Mouse (Mus musculus): ENCODE measurements around the gene Pfdn6. TPM values are rescaled to one million over a fixed set of nuclear protein-coding genes. Genes with fewer than 3 reads are reported as not detected.

The Pfdn6 gene
- polyA plus RNA-seq, 1 experiment, result 29.8 TPM

DNA sequence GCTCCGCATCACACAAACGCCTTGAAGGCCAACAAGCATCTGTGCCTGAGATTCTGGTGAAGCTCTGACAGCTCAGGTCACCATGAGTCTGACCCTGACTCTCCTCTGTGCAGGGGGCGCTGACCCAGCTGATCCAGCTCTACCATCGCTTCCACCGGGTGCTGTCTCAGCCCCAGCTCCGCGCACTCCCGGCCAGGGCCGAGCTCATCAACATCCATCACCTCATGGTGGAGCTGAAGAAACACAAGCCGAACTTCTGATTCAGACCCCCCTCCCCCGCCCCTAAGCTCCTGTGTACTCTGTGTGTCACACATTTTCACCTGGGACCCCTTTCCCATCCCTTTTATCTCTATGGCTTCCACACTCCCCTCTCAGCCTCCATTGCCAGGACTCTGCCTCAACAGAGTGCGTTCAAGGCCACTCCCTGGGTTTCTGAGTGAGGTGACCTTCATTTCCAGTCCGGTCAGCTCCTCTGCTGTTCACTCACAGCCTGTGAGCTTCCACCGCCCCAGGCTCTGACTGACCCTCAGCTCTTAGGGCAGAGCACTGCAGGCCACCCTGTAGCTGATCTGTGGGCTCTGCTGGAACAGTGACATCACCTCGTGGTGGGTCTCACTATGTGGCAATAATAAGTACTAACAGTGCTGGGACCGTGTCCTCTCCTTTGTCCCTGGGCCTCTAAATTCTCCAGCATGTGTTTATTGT, 25.9 kb upstream of the Pfdn6 start:
- Histone ChIP-seq H3K36me3 (ENCODE audit: control insufficient read depth, insufficient read depth, low read length) (peaks cover 22% of the 10 kb centered on the region), H3K4me1 (replicated peaks; ENCODE audit: control insufficient read depth, insufficient read depth, low read length) (no peaks in the 10 kb centered on the region), H3K4me3 (ENCODE audit: control insufficient read depth, insufficient read depth, low read length) (no peak overlapping the region), H3K27ac (ENCODE audit: control insufficient read depth, insufficient read depth, low read length) (no peak overlapping the region), H3K27me3 (ENCODE audit: control insufficient read depth, insufficient read depth, low read length) (no peaks in the 10 kb centered on the region)
- WGBS, result 97% methylated on average over 16 of the region's 16 CpGs
- TF ChIP-seq CTCF (IDR thresholded peaks at IDR 0.05; ENCODE audit: borderline replicate concordance, control insufficient read depth, extremely low read depth, insufficient read depth, low read length, poor library complexity), result no peak
- TF ChIP-seq POLR2A (IDR thresholded peaks at IDR 0.05; ENCODE audit: control insufficient read depth, extremely low read depth, insufficient read depth, low read length, poor library complexity), result no peak
- no peak for DNase-seq

GRCm38 (mm10) chr17:33965082-33965845, 25.1 kb upstream of the Pfdn6 start:
- Histone ChIP-seq H3K4me1 (replicated peaks; ENCODE audit: control insufficient read depth, insufficient read depth, low read length) (no peaks in the 10 kb centered on the region), H3K4me3 (ENCODE audit: control insufficient read depth, insufficient read depth, low read length) (no peak overlapping the region), H3K36me3 (ENCODE audit: control insufficient read depth, insufficient read depth, low read length) (peaks cover 30% of the 10 kb centered on the region), H3K27ac (ENCODE audit: control insufficient read depth, insufficient read depth, low read length) (no peak overlapping the region), H3K27me3 (ENCODE audit: control insufficient read depth, insufficient read depth, low read length) (no peaks in the 10 kb centered on the region)
- no peak for DNase-seq
- WGBS, result 96% methylated on average over 17 of the region's 17 CpGs
- TF ChIP-seq CTCF (IDR thresholded peaks at IDR 0.05; ENCODE audit: borderline replicate concordance, control insufficient read depth, extremely low read depth, insufficient read depth, low read length, poor library complexity) (no peak), POLR2A (IDR thresholded peaks at IDR 0.05; ENCODE audit: control insufficient read depth, extremely low read depth, insufficient read depth, low read length, poor library complexity) (no peak)

DNA sequence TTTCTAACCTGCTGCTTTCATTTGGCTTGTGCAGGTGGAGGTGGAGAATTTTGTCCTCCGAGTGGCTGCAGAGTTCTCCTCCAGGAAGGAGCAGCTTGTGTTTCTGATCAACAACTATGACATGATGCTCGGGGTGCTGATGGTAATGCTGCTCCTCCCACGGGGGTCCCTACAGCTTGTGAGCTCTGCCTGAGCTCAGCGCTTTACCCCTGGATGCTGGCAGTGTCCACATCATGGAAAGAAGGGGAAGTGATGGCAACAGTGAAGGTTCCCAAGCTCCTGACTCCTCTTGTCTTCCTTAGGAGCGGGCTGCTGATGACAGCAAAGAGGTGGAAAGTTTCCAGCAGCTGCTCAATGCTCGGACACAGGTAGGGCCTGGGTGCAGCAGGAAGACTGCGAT, 22.7 kb upstream of the Pfdn6 start:
- Histone ChIP-seq H3K36me3 (ENCODE audit: control insufficient read depth, insufficient read depth, low read length) (peaks cover 41% of the 10 kb centered on the region), H3K4me3 (ENCODE audit: control insufficient read depth, insufficient read depth, low read length) (no peak overlapping the region), H3K4me1 (replicated peaks; ENCODE audit: control insufficient read depth, insufficient read depth, low read length) (no peaks in the 10 kb centered on the region), H3K27me3 (ENCODE audit: control insufficient read depth, insufficient read depth, low read length) (no peaks in the 10 kb centered on the region), H3K27ac (ENCODE audit: control insufficient read depth, insufficient read depth, low read length) (no peak overlapping the region)
- WGBS, result 97% methylated on average over 7 of the region's 7 CpGs
- DNase-seq, result no peak
- no peak for TF ChIP-seq POLR2A (IDR thresholded peaks at IDR 0.05; ENCODE audit: control insufficient read depth, extremely low read depth, insufficient read depth, low read length, poor library complexity)
- TF ChIP-seq CTCF (IDR thresholded peaks at IDR 0.05; ENCODE audit: borderline replicate concordance, control insufficient read depth, extremely low read depth, insufficient read depth, low read length, poor library complexity), result no peak

GRCm38 (mm10) chr17:33959948-33960347, 19.8 kb upstream of the Pfdn6 start:
- Histone ChIP-seq H3K27me3 (ENCODE audit: control insufficient read depth, insufficient read depth, low read length) (no peaks in the 10 kb centered on the region), H3K36me3 (ENCODE audit: control insufficient read depth, insufficient read depth, low read length) (peaks cover 30% of the 10 kb centered on the region), H3K27ac (ENCODE audit: control insufficient read depth, insufficient read depth, low read length) (no peak overlapping the region), H3K4me3 (ENCODE audit: control insufficient read depth, insufficient read depth, low read length) (no peak overlapping the region), H3K4me1 (replicated peaks; ENCODE audit: control insufficient read depth, insufficient read depth, low read length) (no peaks in the 10 kb centered on the region)
- WGBS, result 98% methylated on average over 15 of the region's 15 CpGs
- DNase-seq, result no peak
- no peak for TF ChIP-seq CTCF (IDR thresholded peaks at IDR 0.05; ENCODE audit: borderline replicate concordance, control insufficient read depth, extremely low read depth, insufficient read depth, low read length, poor library complexity)

- TF ChIP-seq POLR2A (IDR thresholded peaks at IDR 0.05; ENCODE audit: control insufficient read depth, extremely low read depth, insufficient read depth, low read length, poor library complexity) (no peak), CTCF (IDR thresholded peaks at IDR 0.05; ENCODE audit: borderline replicate concordance, control insufficient read depth, extremely low read depth, insufficient read depth, low read length, poor library complexity) (no peak)
- WGBS, result 97% methylated on average over 13 of the region's 13 CpGs
- H3K4me3 ChIP-seq (ENCODE audit: control insufficient read depth, insufficient read depth, low read length), result no peak overlapping the region
- no peaks in the 10 kb centered on the region for H3K27me3 ChIP-seq (ENCODE audit: control insufficient read depth, insufficient read depth, low read length)
- DNase-seq, result no peak
- no peak overlapping the region for H3K27ac ChIP-seq (ENCODE audit: control insufficient read depth, insufficient read depth, low read length)
- H3K4me1 ChIP-seq (replicated peaks; ENCODE audit: control insufficient read depth, insufficient read depth, low read length), result peaks cover 7% of the 10 kb centered on the region
- H3K36me3 ChIP-seq (ENCODE audit: control insufficient read depth, insufficient read depth, low read length), result peaks cover 29% of the 10 kb centered on the region
Measured at GRCm38 (mm10) chr17:33959135-33959534, 19.0 kb upstream of the Pfdn6 start.

DNA sequence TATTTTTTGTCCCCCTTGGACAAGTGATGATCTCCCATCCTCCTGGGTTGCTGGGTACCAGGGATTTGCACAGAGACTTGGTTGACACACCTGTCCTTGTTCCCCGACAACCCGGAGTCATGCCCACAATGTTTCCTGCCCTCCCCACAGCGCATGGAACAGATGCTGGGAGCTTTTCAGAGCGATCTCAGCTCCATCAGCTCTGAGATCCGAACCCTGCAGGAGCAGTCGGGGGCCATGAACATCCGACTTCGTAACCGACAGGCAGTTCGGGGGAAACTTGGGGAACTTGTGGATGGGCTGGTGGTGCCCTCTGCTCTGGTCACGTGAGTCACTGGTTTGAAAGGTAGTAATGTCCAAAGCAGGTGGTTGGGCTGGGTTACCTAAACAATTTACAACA, 18.3 kb upstream of the Pfdn6 start:
- TF ChIP-seq CTCF (IDR thresholded peaks at IDR 0.05; ENCODE audit: borderline replicate concordance, control insufficient read depth, extremely low read depth, insufficient read depth, low read length, poor library complexity), result no peak
- TF ChIP-seq POLR2A (IDR thresholded peaks at IDR 0.05; ENCODE audit: control insufficient read depth, extremely low read depth, insufficient read depth, low read length, poor library complexity), result no peak
- peak; percentile 1 for DNase-seq

More for the DNA sequence above, 18.3 kb upstream of the Pfdn6 start:
- Histone ChIP-seq H3K4me3 (ENCODE audit: control insufficient read depth, insufficient read depth, low read length) (no peak overlapping the region), H3K27me3 (ENCODE audit: control insufficient read depth, insufficient read depth, low read length) (no peaks in the 10 kb centered on the region), H3K36me3 (ENCODE audit: control insufficient read depth, insufficient read depth, low read length) (peaks cover 29% of the 10 kb centered on the region), H3K27ac (ENCODE audit: control insufficient read depth, insufficient read depth, low read length) (no peak overlapping the region), H3K4me1 (replicated peaks; ENCODE audit: control insufficient read depth, insufficient read depth, low read length) (peaks cover 8% of the 10 kb centered on the region)
- WGBS, result 98% methylated on average over 11 of the region's 11 CpGs
